Mouse (Mus musculus) thymus, postnatal 14 days (tissue): ENCODE results near the gene Usp22.
A peak's percentile ranks its signal among the peaks of the same experiment; 100 is the strongest.
"Not testable (repeated sequence)": the region's sequence is repeated elsewhere in the genome, so short reads cannot be mapped to it uniquely, and the experiment has no call there.

Source experiments
- DNase-seq: peaks from one replicate; pipeline ENCODE4 v3.0.0; 2021

The Usp22 gene

GRCm38 (mm10) chr11:61183820-61184219 is 9.0 kb upstream of the Usp22 start:
- no peak for DNase-seq

GRCm38 (mm10) chr11:61181624-61182023 is 6.8 kb upstream of the Usp22 start:
- no peak for DNase-seq

GRCm38 (mm10) chr11:61180361-61180760 is 5.5 kb upstream of the Usp22 start:
- no peak for DNase-seq

- no peak for DNase-seq
Measured at GRCm38 (mm10) chr11:61176321-61176720, 1.5 kb upstream of the Usp22 start.

- no peak for DNase-seq
Measured at GRCm38 (mm10) chr11:61175778-61176177, 923 bp upstream of the Usp22 start.

GRCm38 (mm10) chr11:61174291-61174820 is 499 bp downstream of the Usp22 start:
- DNase-seq, result peak; percentile 79

- not testable (repeated sequence) for DNase-seq
Measured at GRCm38 (mm10) chr11:61173477-61173876, 1.4 kb downstream of the Usp22 start.

GRCm38 (mm10) chr11:61170184-61170583 is 4.7 kb downstream of the Usp22 start:
- no peak for DNase-seq

- DNase-seq, result no peak
Measured at GRCm38 (mm10) chr11:61164881-61165280, 10.0 kb downstream of the Usp22 start.

GRCm38 (mm10) chr11:61164366-61164765 is 10.5 kb downstream of the Usp22 start:
- DNase-seq, result no peak

GRCm38 (mm10) chr11:61163341-61163740 is 11.5 kb downstream of the Usp22 start:
- no peak for DNase-seq

- DNase-seq, result no peak
Measured at GRCm38 (mm10) chr11:61162776-61163175, 12.1 kb downstream of the Usp22 start.

- DNase-seq, result no peak
Measured at GRCm38 (mm10) chr11:61161121-61161520, 13.7 kb downstream of the Usp22 start.

GRCm38 (mm10) chr11:61159796-61160732 is 14.8 kb downstream of the Usp22 start:
- DNase-seq, result peak; percentile 53

GRCm38 (mm10) chr11:61158141-61158540 is 16.7 kb downstream of the Usp22 start:
- DNase-seq, result no peak

- peak; percentile 71 for DNase-seq
Measured at GRCm38 (mm10) chr11:61155727-61156126, 19.1 kb downstream of the Usp22 start.

GRCm38 (mm10) chr11:61150233-61151001 is 24.4 kb downstream of the Usp22 start:
- no peak for DNase-seq

- DNase-seq, result no peak
Measured at GRCm38 (mm10) chr11:61147300-61147683, 27.6 kb downstream of the Usp22 start.

GRCm38 (mm10) chr11:61146645-61147299 is 28.1 kb downstream of the Usp22 start:
- DNase-seq, result peak; percentile 49

GRCm38 (mm10) chr11:61145551-61145950 is 29.3 kb downstream of the Usp22 start:
- DNase-seq, result no peak

- peak; percentile 56 for DNase-seq
Measured at GRCm38 (mm10) chr11:61143564-61144469, 31.0 kb downstream of the Usp22 start.
